Mouse (Mus musculus) midbrain, embryonic 12.5 days (tissue): Measurements from ENCODE around the gene Gm20481. TPM values are rescaled to one million over a fixed set of nuclear protein-coding genes. Genes with fewer than 3 reads are reported as not detected.
A peak's percentile ranks its signal among the peaks of the same experiment; 100 is the strongest.
"Not testable (repeated sequence)": the region's sequence is repeated elsewhere in the genome, so short reads cannot be mapped to it uniquely, and the experiment has no call there.

Source experiments
- ATAC-seq: fragments of 200-750 bp; cut with Nextera tagmentation; 2 replicates; pipeline ENCODE4 v1.8.0; 2017; ENCODE audit warnings: low read depth, moderate TSS enrichment, moderate library complexity; ENCODE audit not compliant: low FRiP score
- H3K27ac ChIP-seq: fragments of 300-500 bp; sonication (generic); replicated peaks from 2 replicates; pipeline ENCODE4 v1.5.1; 2016; ENCODE audit warnings: mild to moderate bottlenecking
- H3K27me3 ChIP-seq: fragments of 300-500 bp; sonication (generic); 2 replicates; pipeline ENCODE4 v1.6.1; 2016; ENCODE audit warnings: mild to moderate bottlenecking
- H3K36me3 ChIP-seq: fragments of 300-500 bp; sonication (generic); 2 replicates; pipeline ENCODE4 v1.6.1; 2016
- H3K4me1 ChIP-seq: fragments of 300-500 bp; sonication (generic); 2 replicates; pipeline ENCODE4 v1.6.1; 2016
- H3K4me2 ChIP-seq: fragments of 300-500 bp; sonication (generic); replicated peaks from 2 replicates; pipeline ENCODE4 v1.6.1; 2016; ENCODE audit warnings: mild to moderate bottlenecking, moderate library complexity
- H3K4me3 ChIP-seq: fragments of 300-500 bp; sonication (generic); 2 replicates; pipeline ENCODE4 v1.5.1; 2016; ENCODE audit warnings: mild to moderate bottlenecking
- H3K9ac ChIP-seq: fragments of 300-500 bp; sonication (generic); replicated peaks from 2 replicates; pipeline ENCODE4 v1.6.1; 2016; ENCODE audit warnings: mild to moderate bottlenecking, moderate library complexity
- H3K9me3 ChIP-seq: fragments of 300-500 bp; sonication (generic); 2 replicates; pipeline ENCODE4 v1.6.1; 2016; ENCODE audit warnings: mild to moderate bottlenecking
- WGBS: fragments of 180-500 bp; shearing (Covaris S2); methylation state at CpG from one replicate; pipeline ENCODE4 v1.1.7; 2016; 5-methylcytosine and 5-hydroxymethylcytosine counted together
- polyA plus RNA-seq: library from polyadenylated mRNA; unstranded; fragments of >200 nt; fragmentation: Nextera tagmentation; extraction: Ambion mirVana; gene quantifications from 2 replicates; pipeline ENCODE4 v1.2.1, GENCODE M21; 2016

The Gm20481 gene
- polyA plus RNA-seq, 1 experiment from 2014 or later = not detected

- Histone ChIP-seq H3K36me3 (peaks cover 33% of the 10 kb centered on the region), H3K27me3 (no peaks in the 10 kb centered on the region), H3K9ac (peak overlapping the region; percentile 93), H3K27ac (peak overlapping the region; percentile 97), H3K4me2 (peak overlapping the region; percentile 100), H3K9me3 (no peaks in the 10 kb centered on the region), H3K4me3 (peak overlapping the region; percentile 92), H3K4me1 (peaks cover 45% of the 10 kb centered on the region)
- under 1% methylated on average over 35 of the region's 35 CpGs for WGBS
- ATAC-seq = no peak; the same call in 1 of the 2 replicates
These were observed 31.9 kb downstream of the Gm20481 start for GRCm38 (mm10) chr17:35001452-35002152.

GRCm38 (mm10) chr17:35002153-35002865 is 32.6 kb downstream of the Gm20481 start:
- H3K4me1 ChIP-seq = peaks cover 41% of the 10 kb centered on the region

GRCm38 (mm10) chr17:35003022-35003838 is 33.5 kb downstream of the Gm20481 start:
- Histone ChIP-seq H3K4me3 (0 out of 2 replicates have a peak overlapping the region, but pooled peaks have one; percentile 10), H3K27me3 (no peaks in the 10 kb centered on the region), H3K27ac (no peak overlapping the region), H3K9ac (peak overlapping the region; percentile 93), H3K4me2 (peak overlapping the region; percentile 100), H3K36me3 (peaks cover 49% of the 10 kb centered on the region), H3K4me1 (peaks cover 41% of the 10 kb centered on the region), H3K9me3 (no peaks in the 10 kb centered on the region)
- 83% methylated on average over 9 of the region's 9 CpGs for WGBS
- ATAC-seq = no peak

More at GRCm38 (mm10) chr17:35002153-35002865, 32.6 kb downstream of the Gm20481 start:
- Histone ChIP-seq H3K9ac (peak overlapping the region; percentile 93), H3K4me2 (peak overlapping the region; percentile 100), H3K9me3 (no peaks in the 10 kb centered on the region), H3K4me3 (peak overlapping the region; percentile 92), H3K27ac (peak overlapping the region; percentile 97), H3K27me3 (no peaks in the 10 kb centered on the region), H3K36me3 (peaks cover 40% of the 10 kb centered on the region)
- no peak for ATAC-seq
- 11% methylated on average over 12 of the region's 12 CpGs for WGBS

GRCm38 (mm10) chr17:35004075-35004717 is 34.5 kb downstream of the Gm20481 start:
- H3K36me3 ChIP-seq = peaks cover 51% of the 10 kb centered on the region
- H3K27me3 ChIP-seq = no peaks in the 10 kb centered on the region
- WGBS = 95% methylated on average over 17 of the region's 17 CpGs
- H3K9me3 ChIP-seq = no peaks in the 10 kb centered on the region
- H3K4me1 ChIP-seq = peaks cover 32% of the 10 kb centered on the region
- H3K27ac ChIP-seq = no peak overlapping the region
- no peak overlapping the region for H3K4me2 ChIP-seq
- no peak overlapping the region for H3K9ac ChIP-seq
- H3K4me3 ChIP-seq = no peak overlapping the region
- ATAC-seq = no peak

- ATAC-seq = no peak
- 95% methylated on average over 10 of the region's 10 CpGs for WGBS
- no peaks in the 10 kb centered on the region for H3K27me3 ChIP-seq
- H3K36me3 ChIP-seq = peaks cover 60% of the 10 kb centered on the region
- no peak overlapping the region for H3K4me3 ChIP-seq
- no peak overlapping the region for H3K27ac ChIP-seq
- H3K4me2 ChIP-seq = no peak overlapping the region
- H3K9me3 ChIP-seq = no peaks in the 10 kb centered on the region
- no peak overlapping the region for H3K9ac ChIP-seq
- peaks cover 23% of the 10 kb centered on the region for H3K4me1 ChIP-seq
These were observed 35.4 kb downstream of the Gm20481 start for GRCm38 (mm10) chr17:35005158-35005557.

- ATAC-seq = not testable (repeated sequence)
These were observed 36.2 kb downstream of the Gm20481 start for GRCm38 (mm10) chr17:35005902-35006301.

GRCm38 (mm10) chr17:35007387-35007991 is 37.8 kb downstream of the Gm20481 start:
- no peak for ATAC-seq
- no peak overlapping the region for H3K4me3 ChIP-seq
- no peaks in the 10 kb centered on the region for H3K9me3 ChIP-seq
- H3K27ac ChIP-seq = no peak overlapping the region
- H3K36me3 ChIP-seq = peaks cover 83% of the 10 kb centered on the region
- 96% methylated on average over 7 of the region's 7 CpGs for WGBS
- H3K27me3 ChIP-seq = no peaks in the 10 kb centered on the region
- H3K9ac ChIP-seq = no peak overlapping the region
- no peak overlapping the region for H3K4me2 ChIP-seq
- peaks cover 12% of the 10 kb centered on the region for H3K4me1 ChIP-seq

More at GRCm38 (mm10) chr17:35005902-35006301, 36.2 kb downstream of the Gm20481 start:
- not testable (repeated sequence) for H3K4me2 ChIP-seq, H3K27me3 ChIP-seq, H3K9ac ChIP-seq, H3K27ac ChIP-seq, H3K4me3 ChIP-seq, H3K9me3 ChIP-seq
- Histone ChIP-seq H3K36me3 (peaks cover 68% of the 10 kb centered on the region), H3K4me1 (peaks cover 22% of the 10 kb centered on the region)
- WGBS = 98% methylated on average over 4 of the region's 5 CpGs

- WGBS = 89% methylated on average over 7 of the region's 7 CpGs
- peaks cover 98% of the 10 kb centered on the region for H3K36me3 ChIP-seq
- H3K4me1 ChIP-seq = no peaks in the 10 kb centered on the region
- ATAC-seq = no peak
- no peak overlapping the region for H3K4me2 ChIP-seq
- H3K4me3 ChIP-seq = no peak overlapping the region
- H3K9me3 ChIP-seq = no peaks in the 10 kb centered on the region
- H3K27me3 ChIP-seq = no peaks in the 10 kb centered on the region
- H3K27ac ChIP-seq = no peak overlapping the region
- H3K9ac ChIP-seq = no peak overlapping the region
These were observed 39.9 kb downstream of the Gm20481 start for GRCm38 (mm10) chr17:35009586-35009985.

GRCm38 (mm10) chr17:35011440-35011839 is 41.7 kb downstream of the Gm20481 start:
- Histone ChIP-seq H3K27me3 (no peaks in the 10 kb centered on the region), H3K4me3 (no peak overlapping the region), H3K4me2 (no peak overlapping the region), H3K9ac (no peak overlapping the region), H3K4me1 (no peaks in the 10 kb centered on the region), H3K36me3 (peaks cover 100% of the 10 kb centered on the region), H3K27ac (no peak overlapping the region), H3K9me3 (no peaks in the 10 kb centered on the region)
- ATAC-seq = no peak
- 96% methylated on average over 8 of the region's 8 CpGs for WGBS

GRCm38 (mm10) chr17:35012430-35012829 is 42.7 kb downstream of the Gm20481 start:
- no peaks in the 10 kb centered on the region for H3K9me3 ChIP-seq
- H3K27ac ChIP-seq = no peak overlapping the region
- WGBS = 93% methylated on average over 13 of the region's 13 CpGs
- no peaks in the 10 kb centered on the region for H3K4me1 ChIP-seq
- ATAC-seq = no peak
- H3K4me2 ChIP-seq = no peak overlapping the region
- peaks cover 99% of the 10 kb centered on the region for H3K36me3 ChIP-seq
- no peak overlapping the region for H3K4me3 ChIP-seq
- no peak overlapping the region for H3K9ac ChIP-seq
- no peaks in the 10 kb centered on the region for H3K27me3 ChIP-seq

- WGBS = 88% methylated on average over 6 of the region's 6 CpGs
- ATAC-seq = no peak
- no peak overlapping the region for H3K4me3 ChIP-seq
- no peaks in the 10 kb centered on the region for H3K9me3 ChIP-seq
- no peaks in the 10 kb centered on the region for H3K27me3 ChIP-seq
- no peaks in the 10 kb centered on the region for H3K4me1 ChIP-seq
- H3K9ac ChIP-seq = no peak overlapping the region
- no peak overlapping the region for H3K4me2 ChIP-seq
- H3K36me3 ChIP-seq = peaks cover 92% of the 10 kb centered on the region
- no peak overlapping the region for H3K27ac ChIP-seq
These were observed 43.5 kb downstream of the Gm20481 start for GRCm38 (mm10) chr17:35013221-35013620.
